Mouse (Mus musculus) mouse trophoblast stem cell (cell line): Measurements from ENCODE around the gene Disc1.

ENCODE experiments used
- in situ Hi-C, 2 experiments: fragments of 300-500 bp; cut with MseI, MboI; formaldehyde crosslinking; loops; 2 replicates in 1 of 2; 3 replicates in 1 of 2; pipeline ENCODE4 v1.15.1; 2025

Gene Disc1

DNA sequence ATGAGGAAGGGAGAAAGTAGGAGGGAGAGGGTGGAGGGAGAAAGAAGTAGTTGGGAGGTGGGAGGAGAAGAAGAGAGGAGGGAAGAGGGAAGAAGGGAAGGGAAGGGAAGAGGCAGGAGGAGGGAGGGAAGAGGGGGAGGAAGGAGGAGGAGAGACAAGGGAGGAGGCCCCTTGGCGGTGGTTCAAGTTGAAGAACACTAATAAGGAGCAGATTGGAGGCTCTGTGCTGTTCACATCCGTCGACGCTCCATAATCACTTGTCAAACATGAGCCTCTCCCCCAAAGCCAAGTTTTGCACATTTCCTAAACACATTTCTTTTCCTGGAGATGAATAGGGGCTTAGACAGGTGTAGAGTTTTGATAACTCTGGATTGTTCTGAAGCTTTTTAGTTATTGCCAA, 245.3 kb downstream of the Disc1 start:
- in situ Hi-C loops: no loop called here

DNA sequence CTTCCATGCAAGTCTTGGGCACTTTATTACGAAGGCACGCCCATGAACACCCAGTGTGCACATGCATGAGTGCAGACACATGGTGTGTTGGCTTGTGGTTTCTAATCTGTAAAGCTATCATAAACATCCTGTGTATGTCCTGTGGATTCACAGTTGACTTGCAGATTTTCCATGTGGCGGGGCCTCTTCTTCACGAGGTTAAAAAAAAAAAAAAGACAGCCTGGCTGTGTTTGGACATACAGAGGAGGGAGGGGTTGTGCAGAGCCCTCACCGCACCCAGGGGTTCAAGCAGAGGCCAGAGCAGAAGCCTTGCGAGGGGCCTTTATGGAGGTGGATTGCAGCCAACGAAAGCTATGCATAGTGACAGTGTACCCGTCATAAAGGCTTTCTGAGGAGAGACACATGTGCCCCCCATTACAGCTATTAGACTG, 248.0 kb downstream of the Disc1 start:
- in situ Hi-C loops: no loop called here

DNA sequence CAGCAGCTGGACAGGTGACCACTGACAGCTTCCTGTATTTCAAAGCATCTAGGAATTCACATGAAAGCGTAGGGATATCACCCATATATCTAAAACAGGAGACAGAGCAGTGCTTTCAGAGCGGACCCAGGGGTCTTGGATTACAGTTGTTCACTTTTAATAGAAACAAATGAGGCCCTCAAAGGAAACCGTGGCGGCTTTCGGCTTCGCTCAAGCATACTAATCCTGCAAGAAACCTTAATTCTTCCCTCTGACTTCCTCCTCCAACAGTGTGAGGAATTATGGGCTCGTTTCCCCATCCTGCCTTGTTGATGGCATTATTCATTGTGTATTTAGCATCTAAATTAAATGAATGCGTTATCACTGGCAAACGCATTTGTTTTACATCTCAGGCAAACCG, 252.7 kb downstream of the Disc1 start:
- in situ Hi-C loops: no loop called here

DNA sequence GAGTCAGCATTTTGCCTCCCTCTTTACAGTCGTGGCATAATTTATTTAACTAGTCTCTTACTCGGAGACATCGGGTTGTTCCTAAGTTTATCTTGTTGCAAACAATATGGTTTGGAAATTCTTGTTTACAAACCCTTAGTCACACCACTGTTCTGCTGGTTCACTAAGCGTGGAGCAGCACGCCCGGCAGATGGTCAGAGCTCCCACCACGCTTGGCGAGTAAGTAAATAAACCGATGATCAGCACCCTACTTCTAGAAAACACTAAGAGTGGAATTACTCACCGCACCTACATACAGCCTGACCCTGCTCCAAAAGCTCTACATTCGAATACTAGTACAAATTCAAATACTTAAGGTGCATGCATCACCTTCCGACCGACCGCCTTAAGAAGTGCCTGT, 256.0 kb downstream of the Disc1 start:
- in situ Hi-C loops: no loop called here
